Mouse (Mus musculus): ENCODE results near the gene Spdye4c.

Gene Spdye4c

GRCm38 (mm10) chr2:128590909-128591308 lies at the start of gene Spdye4c:
Spdye4c (plus strand) TSS chr2:128591209.
- no peak for DNase-seq (ENCODE audit: low spot score in 2 of 2)

GRCm38 (mm10) chr2:128543495-128543894 lies 47.5 kb upstream of the Spdye4c start:
- no peak for DNase-seq (ENCODE audit: low spot score in 2 of 2)

GRCm38 (mm10) chr2:128544421-128545137 lies 46.4 kb upstream of the Spdye4c start:
- DNase-seq (ENCODE audit: low spot score in 2 of 2) = peak in 1 of 2 experiments; percentile 18

- DNase-seq (ENCODE audit: low spot score in 2 of 2) = no peak
Measured at GRCm38 (mm10) chr2:128545447-128545846, 45.6 kb upstream of the Spdye4c start.

GRCm38 (mm10) chr2:128547079-128547478 lies 43.9 kb upstream of the Spdye4c start:
- DNase-seq (ENCODE audit: low spot score in 2 of 2) = no peak

GRCm38 (mm10) chr2:128548262-128548661 lies 42.7 kb upstream of the Spdye4c start:
- no peak for DNase-seq (ENCODE audit: low spot score in 2 of 2)

- DNase-seq (ENCODE audit: low spot score in 2 of 2) = no peak
Measured at GRCm38 (mm10) chr2:128549561-128549960, 41.4 kb upstream of the Spdye4c start.

- DNase-seq (ENCODE audit: low spot score in 2 of 2) = no peak
Measured at GRCm38 (mm10) chr2:128549963-128550362, 41.0 kb upstream of the Spdye4c start.

GRCm38 (mm10) chr2:128552080-128552791 lies 38.8 kb upstream of the Spdye4c start:
- no peak for DNase-seq (ENCODE audit: low spot score in 2 of 2)

- DNase-seq (ENCODE audit: low spot score in 2 of 2) = no peak
Measured at GRCm38 (mm10) chr2:128552798-128553720, 38.0 kb upstream of the Spdye4c start.

GRCm38 (mm10) chr2:128555082-128555481 lies 35.9 kb upstream of the Spdye4c start:
- no peak for DNase-seq (ENCODE audit: low spot score in 2 of 2)

- DNase-seq (ENCODE audit: low spot score in 2 of 2) = no peak
Measured at GRCm38 (mm10) chr2:128564195-128564594, 26.8 kb upstream of the Spdye4c start.

- no peak for DNase-seq (ENCODE audit: low spot score in 2 of 2)
Measured at GRCm38 (mm10) chr2:128565904-128566303, 25.1 kb upstream of the Spdye4c start.

- no peak for DNase-seq (ENCODE audit: low spot score in 2 of 2)
Measured at GRCm38 (mm10) chr2:128566304-128567147, 24.5 kb upstream of the Spdye4c start.

GRCm38 (mm10) chr2:128568018-128568417 lies 23.0 kb upstream of the Spdye4c start:
- no peak for DNase-seq (ENCODE audit: low spot score in 2 of 2)

GRCm38 (mm10) chr2:128568490-128568889 lies 22.5 kb upstream of the Spdye4c start:
- no peak for DNase-seq (ENCODE audit: low spot score in 2 of 2)

GRCm38 (mm10) chr2:128571001-128571400 lies 20.0 kb upstream of the Spdye4c start:
- DNase-seq (ENCODE audit: low spot score in 2 of 2) = no peak

- peak; percentile 63 to 84 for DNase-seq (ENCODE audit: low spot score in 2 of 2)
Measured at GRCm38 (mm10) chr2:128572726-128573624, 18.0 kb upstream of the Spdye4c start.

- DNase-seq (ENCODE audit: low spot score in 2 of 2) = no peak
Measured at GRCm38 (mm10) chr2:128582881-128583280, 8.1 kb upstream of the Spdye4c start.

- DNase-seq (ENCODE audit: low spot score in 2 of 2) = no peak
Measured at GRCm38 (mm10) chr2:128592301-128592700, 1.3 kb downstream of the Spdye4c start.
